Mouse (Mus musculus) gastrocnemius, adult 18-20 months (tissue): ENCODE measurements at regions not wholly inside any gene's neighbourhood (a gene's known extent, or its start where the extent isn't known, plus 50 kb on each side); places are given as distances from the start of the nearest gene placed in this dataset.
A peak's percentile ranks its signal among the peaks of the same experiment; 100 is the strongest.

ENCODE experiments used
- DNase-seq: peaks from one replicate; pipeline ENCODE4 v3.0.0; 2021; ENCODE audit warnings: low spot score

DNA sequence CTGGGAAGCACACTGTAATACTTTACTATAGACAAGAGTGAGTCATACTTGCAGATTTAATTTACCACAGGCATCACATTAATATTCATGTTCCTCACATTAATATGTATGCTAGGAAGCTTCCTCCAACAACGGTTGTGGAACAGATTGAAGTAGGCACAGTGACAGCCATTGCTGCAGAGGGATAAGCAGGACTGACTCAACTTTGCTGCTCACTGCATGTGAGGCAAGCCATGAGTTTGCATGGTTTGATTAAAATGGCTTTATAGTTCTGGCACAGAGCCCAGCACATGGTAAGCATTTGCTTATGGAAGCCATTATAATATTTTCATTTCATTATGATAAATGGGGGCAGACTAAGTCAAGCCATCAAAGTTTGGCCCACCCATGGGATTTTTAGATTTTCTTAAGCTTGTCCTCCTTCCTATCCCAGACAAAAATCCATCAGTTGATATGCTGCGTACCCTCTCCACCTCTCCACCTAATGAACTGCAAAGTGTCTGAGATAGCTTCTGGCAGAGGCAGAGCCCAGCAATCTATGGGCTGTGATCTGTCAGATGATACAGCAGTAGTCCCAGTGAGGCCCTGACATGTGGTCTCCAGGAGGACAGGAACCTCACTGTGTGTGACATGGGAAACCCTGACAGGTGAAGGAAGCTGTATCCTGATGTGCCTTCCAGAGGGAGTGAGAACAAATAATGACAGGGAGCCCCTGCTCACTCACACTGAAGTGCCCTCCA, 109.6 kb upstream of the Arrdc4 start:
- DNase-seq: no peak

DNA sequence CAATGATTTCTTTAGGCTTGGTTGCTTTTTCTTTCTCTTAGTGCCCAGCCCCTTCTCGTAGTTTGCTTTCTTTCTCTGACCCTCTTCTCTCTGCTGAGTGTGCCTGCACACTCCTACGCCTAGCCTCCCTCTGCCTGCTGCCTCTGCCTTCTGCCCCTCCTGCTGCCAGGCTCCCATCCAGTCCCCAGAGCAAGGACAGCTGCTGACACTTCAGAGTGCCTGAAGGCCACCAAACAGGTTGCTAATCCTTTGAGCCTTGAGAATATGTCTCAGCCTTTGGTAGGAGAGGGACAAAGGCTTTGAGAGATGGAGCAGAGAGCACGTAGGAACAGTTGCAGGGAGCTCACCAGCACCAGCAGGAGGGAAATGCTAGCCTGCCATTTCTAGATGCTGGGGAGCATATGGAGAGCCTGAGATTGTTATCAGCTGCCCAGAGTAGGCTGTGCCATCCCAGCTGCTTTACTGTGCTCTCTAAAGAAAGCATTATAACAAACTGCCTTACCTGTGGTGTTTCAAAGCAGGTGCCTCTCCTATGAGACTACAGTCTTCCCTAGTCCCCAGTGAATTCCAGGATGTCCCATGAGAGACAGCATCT, 103.0 kb upstream of the Arrdc4 start:
- no peak for DNase-seq

DNA sequence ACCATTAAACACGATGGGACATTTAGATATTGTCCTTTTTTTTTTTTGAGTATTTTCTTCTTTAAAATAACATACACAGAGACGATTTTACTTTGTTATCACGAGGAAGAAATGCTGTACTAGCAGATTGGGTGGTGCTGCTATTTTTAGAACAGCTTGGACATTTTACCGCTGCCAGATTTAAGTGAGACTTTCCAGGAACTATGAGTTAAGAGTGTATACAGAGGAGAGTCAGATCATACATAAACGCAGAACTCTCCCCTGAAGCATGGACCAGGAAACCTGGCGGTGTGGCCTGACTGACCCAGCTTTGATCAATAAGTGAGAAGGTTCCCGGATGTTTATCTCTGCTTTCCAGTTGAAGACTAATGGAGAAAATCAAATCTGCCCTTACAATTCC, 95.6 kb upstream of the Arrdc4 start:
- DNase-seq: no peak

DNA sequence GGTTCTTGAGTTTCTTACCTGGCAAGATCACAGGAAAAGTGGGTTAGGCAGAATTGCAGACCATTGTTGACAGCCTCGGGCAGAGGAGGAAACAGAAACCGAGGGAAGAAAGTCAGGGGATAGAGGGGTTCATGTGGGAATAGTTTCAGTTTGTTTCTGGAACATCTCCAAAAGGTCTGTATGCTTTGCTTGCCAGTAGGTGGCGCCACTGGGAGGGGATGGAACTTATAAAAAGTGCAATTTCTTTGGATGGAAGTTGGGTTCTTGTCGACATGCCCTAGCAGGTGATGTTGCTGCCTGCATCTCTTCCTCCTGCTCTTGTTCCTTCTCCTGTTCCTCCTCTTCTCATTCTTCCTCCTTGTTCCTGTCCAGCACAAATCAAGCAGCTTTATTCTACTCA, 94.3 kb upstream of the Arrdc4 start:
- no peak for DNase-seq

DNA sequence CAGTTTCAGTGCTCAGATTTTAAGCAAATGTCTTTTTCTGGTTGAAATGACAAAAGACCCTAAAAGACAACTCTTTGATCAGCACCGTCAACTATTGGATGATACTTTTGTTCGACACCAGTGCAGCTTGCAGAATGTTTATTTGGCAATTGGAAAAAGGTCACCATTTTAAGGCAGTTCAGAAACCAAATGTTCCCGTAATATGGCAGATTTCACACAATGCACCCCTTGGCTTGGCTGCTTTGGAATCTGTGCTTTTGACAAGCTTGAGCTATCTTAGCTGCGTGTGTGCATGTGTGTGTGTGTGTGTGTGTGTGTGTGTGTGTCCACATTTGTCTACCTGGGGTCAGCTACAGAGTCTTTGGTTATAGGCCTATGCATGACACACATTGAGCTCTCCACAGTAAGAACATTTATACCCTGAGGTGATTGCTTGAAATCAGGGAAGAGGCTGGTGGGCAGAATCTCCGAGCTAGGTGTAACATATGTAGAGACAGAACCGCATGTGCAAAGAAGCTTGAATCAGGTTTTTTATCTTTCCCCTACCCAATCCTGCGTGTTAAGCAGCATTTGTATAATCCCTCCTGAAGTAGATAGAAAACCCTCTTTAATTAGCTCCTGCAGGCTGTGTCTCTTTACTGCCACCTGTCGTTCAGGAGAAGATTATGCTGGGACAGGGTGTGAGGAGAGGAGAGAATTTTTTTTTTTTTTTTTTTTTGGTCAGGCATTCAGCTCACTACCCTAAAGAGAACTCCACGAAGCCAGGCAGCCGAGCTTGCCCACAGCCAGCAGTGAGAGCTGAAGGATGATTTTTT, 85.1 kb upstream of the Arrdc4 start:
- DNase-seq: peak; percentile 3

DNA sequence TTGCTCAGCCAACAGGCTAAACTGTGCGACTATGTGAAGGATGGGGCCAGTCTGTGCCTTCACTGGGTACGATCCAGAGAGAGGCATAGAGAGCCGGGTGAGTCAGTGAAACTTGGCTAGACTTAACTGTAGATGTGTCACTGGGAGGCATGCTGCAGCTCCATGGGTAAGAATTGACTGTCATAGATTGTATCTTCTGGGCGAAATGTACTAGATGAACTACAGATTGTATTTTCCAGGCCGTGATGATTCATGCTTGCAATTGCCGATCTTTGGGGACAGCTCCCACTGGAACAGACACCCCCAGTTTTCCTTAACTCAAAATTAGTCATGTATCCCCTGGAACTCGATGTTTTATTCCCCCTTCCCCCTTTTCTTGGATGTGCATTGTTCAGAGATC, 84.5 kb upstream of the Arrdc4 start:
- no peak for DNase-seq

DNA sequence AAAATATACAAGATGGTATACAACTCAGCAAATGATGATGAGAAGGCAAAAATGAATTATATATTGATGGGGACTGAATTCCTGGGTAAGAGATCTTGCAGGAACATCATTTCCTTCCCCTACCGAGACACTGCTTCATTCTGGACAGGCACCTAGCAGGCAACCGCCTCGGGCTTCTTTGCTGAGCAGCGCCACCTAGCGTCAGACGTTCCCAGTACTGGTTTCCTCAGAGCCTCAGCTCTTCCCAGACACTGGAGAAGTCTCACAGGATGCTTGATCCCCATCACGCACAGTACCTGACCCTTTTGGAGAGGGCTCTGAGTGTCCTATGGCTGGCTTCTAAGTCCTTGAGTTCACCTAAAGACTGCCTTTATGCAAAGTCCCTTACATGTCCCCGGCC, 80.8 kb upstream of the Arrdc4 start:
- peak; percentile 70 for DNase-seq

DNA sequence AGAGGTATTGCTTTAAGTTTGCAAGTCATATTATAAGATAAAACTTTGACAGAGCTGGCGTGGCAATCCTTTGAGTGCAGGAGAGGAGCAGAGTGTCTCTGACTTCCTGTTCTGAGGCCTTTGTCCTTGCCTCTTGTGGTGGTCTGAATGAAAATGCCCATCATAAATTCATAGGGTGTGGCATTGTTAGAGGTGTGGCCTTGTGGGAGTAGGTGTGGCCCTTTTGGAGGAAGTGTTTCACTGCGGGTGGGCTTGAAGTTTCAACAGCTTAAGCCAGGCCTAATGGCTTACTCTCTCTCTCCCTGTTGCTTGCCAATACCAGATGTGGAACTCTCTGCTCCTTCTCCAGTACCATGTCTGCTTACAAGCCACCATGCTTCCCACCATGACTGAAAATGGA, 75.4 kb upstream of the Arrdc4 start:
- DNase-seq: no peak

DNA sequence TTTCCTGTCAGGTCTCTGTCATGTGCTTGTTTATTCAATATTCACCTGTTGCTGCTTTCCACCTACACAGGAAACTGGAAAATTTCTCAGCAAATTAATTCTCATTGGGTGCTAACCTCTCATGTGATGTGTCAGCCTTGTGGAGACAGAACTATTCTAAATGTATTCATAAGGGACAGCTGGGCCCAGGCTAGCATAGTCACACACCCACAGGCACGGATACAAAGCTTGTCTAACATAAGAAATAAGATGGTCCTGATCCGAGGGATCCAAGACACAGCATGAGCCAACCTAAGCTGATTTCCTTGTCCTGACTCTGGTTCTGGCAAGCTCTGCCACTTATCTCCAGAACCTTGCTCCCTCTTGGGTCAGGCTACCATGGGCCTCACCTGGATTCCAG, 74.6 kb upstream of the Arrdc4 start:
- DNase-seq: no peak

DNA sequence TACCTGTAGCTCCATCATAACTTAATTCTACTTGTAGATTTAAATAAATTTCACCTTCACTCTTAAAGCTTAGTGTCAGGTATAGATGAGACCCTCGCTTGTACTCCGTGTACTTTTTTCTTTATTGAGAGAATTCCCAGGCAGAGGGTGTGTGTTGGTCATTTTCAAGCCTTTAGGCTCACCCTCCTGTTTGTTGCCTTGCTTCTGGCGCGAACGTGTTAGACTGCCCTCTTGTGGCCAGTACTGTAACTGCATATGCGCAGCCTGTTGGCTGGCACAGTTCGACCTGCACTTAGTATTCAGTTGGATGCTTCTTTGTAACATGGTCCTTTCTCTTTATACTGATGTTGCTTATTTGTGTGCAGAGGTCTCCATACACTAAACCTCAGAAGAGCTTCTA, 74.1 kb upstream of the Arrdc4 start:
- peak; percentile 55 for DNase-seq

DNA sequence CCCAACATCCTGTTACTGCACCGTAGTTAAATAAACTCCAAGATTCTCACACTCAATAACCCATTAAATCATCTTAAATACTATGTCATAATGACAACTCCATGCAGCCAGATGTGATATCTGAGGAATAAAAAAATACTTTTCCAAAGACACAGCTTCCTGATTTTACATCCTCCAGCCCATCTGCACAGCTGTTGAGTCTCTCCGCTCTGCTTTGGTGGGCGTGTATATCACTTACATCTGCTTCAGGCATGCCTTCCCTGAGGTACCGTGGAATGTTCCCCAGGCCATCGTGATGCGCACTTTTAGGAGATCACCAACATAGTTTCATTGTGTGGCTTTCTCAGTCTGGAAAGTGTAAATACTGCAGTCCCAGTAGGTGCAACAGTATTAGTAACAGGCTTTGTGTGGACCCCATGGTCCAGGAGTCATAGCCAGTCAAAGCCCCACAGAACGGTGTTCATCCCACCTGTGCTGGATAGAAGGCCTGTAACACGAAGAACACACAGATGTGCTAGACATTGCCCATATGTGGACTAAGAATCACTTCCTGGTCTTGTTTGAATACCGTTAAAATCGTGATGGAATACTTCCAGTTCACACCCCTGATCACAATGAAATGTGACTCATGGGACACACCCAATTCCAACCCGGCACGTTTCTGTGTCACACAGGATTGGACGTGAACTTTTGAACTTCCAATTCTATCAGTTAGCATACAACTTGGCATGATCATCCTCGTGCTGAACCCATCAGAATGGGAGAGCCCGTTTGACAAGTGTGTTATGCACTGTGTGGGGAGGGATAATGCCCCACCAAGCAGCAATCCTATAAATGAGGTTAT, 66.0 kb upstream of the Arrdc4 start:
- no peak for DNase-seq

DNA sequence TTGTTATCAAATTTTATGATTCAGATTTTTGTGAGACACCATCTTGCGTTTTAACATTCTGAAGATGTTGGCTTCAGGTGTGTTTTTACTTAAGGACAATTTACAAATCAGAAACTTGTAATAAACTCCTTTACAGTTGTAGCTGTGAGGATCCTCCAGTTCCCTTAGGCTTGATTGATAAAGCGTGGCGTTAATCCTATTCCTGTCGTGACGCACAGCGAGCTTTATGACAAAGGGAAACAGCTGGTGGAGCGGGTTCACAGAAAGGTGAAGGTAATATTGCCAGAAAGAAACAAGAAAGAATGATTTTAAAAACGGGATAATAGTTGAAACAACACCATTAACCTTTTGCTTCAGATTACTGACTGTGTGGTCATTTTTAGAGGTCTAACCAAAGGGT, 60.7 kb upstream of the Arrdc4 start:
- no peak for DNase-seq
